Mouse (Mus musculus) embryo, embryonic 11 days (tissue): Measurements from ENCODE around the gene Defb7.
A peak's percentile ranks its signal among the peaks of the same experiment; 100 is the strongest.

Experiments used
- DNase-seq: peaks from one replicate; pipeline ENCODE4 v3.0.0-alpha.2; 2015

Gene Defb7

GRCm38 (mm10) chr8:19494797-19495196, at the start of gene Defb7:
TSS of gene Defb7 (plus strand) at chr8:19495097.
- no peak for DNase-seq

GRCm38 (mm10) chr8:19446378-19446777, 48.5 kb upstream of the Defb7 start:
- no peak for DNase-seq

GRCm38 (mm10) chr8:19461355-19461754, 33.5 kb upstream of the Defb7 start:
- DNase-seq: no peak

GRCm38 (mm10) chr8:19469026-19469425, 25.9 kb upstream of the Defb7 start:
- DNase-seq: no peak

GRCm38 (mm10) chr8:19500524-19500923, 5.6 kb downstream of the Defb7 start:
- DNase-seq: no peak

- DNase-seq: peak; percentile 31
Observed at GRCm38 (mm10) chr8:19535195-19535829, 40.4 kb downstream of the Defb7 start.

- no peak for DNase-seq
Observed at GRCm38 (mm10) chr8:19540376-19540775, 45.5 kb downstream of the Defb7 start.
